Mouse (Mus musculus): ENCODE data around the gene Actl9. TPM values are rescaled to one million over a fixed set of nuclear protein-coding genes. Genes with fewer than 3 reads are reported as not detected.

The Actl9 gene
- not detected in 2 replicates for polyA plus RNA-seq (2011; ENCODE audit: insufficient read depth, insufficient read length, low read depth, missing spikeins)

DNA sequence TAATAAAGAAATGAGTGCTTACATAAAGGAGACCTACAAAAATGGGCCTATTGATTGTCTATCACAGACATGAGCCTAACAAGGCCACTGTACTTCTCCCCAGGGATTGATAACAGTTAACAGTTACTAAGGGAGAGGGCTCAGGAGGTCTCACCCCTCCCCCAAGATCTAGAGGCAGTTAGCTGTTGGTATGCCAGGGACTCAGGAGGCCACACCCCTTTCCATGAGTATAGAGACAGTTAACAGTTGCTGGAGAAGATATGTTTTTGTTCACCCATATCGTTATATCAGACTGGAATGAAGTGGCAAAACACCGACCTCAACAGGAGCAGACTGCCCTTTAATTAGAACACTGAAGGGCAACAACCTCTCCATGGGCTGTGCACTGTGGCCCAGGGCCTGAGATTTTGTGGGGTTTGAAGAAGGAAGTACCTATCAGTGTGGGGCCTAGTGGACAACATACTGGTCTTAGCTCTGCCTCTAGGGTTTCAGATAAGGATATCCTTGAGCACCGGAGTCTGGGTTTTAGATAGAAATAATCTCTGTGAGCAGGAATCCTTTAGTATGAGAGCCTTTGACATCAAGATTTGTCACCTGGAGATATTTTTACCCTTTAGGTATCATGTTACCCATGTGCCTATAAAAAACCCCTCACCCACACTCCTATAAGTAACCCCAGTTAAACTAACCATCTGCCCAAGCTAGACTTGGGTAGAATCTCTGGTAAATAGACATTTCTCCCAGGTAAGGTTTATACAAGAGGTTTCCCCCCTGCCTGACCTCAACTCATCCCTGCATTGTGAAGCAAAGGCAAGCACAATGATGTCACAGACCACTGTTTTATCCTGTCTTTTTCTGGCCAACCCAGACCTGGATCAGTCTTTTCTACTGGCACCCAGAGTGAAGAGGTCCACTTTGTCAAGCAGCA lies at the start of gene Actl9:
Gene Actl9 (plus strand): TSS at position 878 of the 928 bp plus-strand sequence.
- no peaks in the 10 kb centered on the region for H3K27me3 ChIP-seq (ENCODE audit: control insufficient read depth, insufficient read depth, low read length, poor library complexity, severe bottlenecking)
- no peaks in the 10 kb centered on the region for H3K36me3 ChIP-seq (ENCODE audit: control insufficient read depth, insufficient read depth, low read length, poor library complexity, severe bottlenecking)

GRCm38 (mm10) chr17:33385705-33386104 lies 47.0 kb upstream of the Actl9 start:
- Histone ChIP-seq H3K36me3 (ENCODE audit: control insufficient read depth, insufficient read depth, low read length, poor library complexity, severe bottlenecking) (peaks cover 24% of the 10 kb centered on the region), H3K27me3 (ENCODE audit: control insufficient read depth, insufficient read depth, low read length, poor library complexity, severe bottlenecking) (no peaks in the 10 kb centered on the region), H3K4me3 (ENCODE audit: low read depth, low read length) (no peak overlapping the region), H3K9ac (ENCODE audit: low read depth, poor library complexity, severe bottlenecking) (no peak overlapping the region), H3K9me3 (replicated peaks; ENCODE audit: control insufficient read depth, insufficient read depth, low read length, poor library complexity, severe bottlenecking) (no peaks in the 10 kb centered on the region), H3K4me1 (ENCODE audit: control insufficient read depth, insufficient read depth, low read length) (no peaks in the 10 kb centered on the region), H3K27ac (ENCODE audit: insufficient read depth, low read length) (no peak overlapping the region)
- TF ChIP-seq CTCF (IDR thresholded peaks at IDR 0.05; ENCODE audit: low read depth, low read length) (no peak), POLR2A (IDR thresholded peaks at IDR 0.05; ENCODE audit: insufficient read depth, low read length) (no peak), EP300 (IDR thresholded peaks at IDR 0.05; ENCODE audit: insufficient read depth, low read depth, low read length) (no peak)

More for the DNA sequence above, at the start of gene Actl9:
- H3K4me3 ChIP-seq (ENCODE audit: low read depth, low read length), result no peak within 1 kb of the TSS
- no peaks in the 10 kb centered on the region for H3K4me1 ChIP-seq (ENCODE audit: control insufficient read depth, insufficient read depth, low read length)
- H3K9ac ChIP-seq (ENCODE audit: low read depth, poor library complexity, severe bottlenecking), result no peak within 1 kb of the TSS
- no peak for TF ChIP-seq POLR2A (IDR thresholded peaks at IDR 0.05; ENCODE audit: insufficient read depth, low read length)
- TF ChIP-seq CTCF (IDR thresholded peaks at IDR 0.05; ENCODE audit: low read depth, low read length), result no peak
- TF ChIP-seq EP300 (IDR thresholded peaks at IDR 0.05; ENCODE audit: insufficient read depth, low read depth, low read length), result no peak
- H3K9me3 ChIP-seq (replicated peaks; ENCODE audit: control insufficient read depth, insufficient read depth, low read length, poor library complexity, severe bottlenecking), result no peaks in the 10 kb centered on the region
- H3K27ac ChIP-seq (ENCODE audit: insufficient read depth, low read length), result no peak within 1 kb of the TSS

DNA sequence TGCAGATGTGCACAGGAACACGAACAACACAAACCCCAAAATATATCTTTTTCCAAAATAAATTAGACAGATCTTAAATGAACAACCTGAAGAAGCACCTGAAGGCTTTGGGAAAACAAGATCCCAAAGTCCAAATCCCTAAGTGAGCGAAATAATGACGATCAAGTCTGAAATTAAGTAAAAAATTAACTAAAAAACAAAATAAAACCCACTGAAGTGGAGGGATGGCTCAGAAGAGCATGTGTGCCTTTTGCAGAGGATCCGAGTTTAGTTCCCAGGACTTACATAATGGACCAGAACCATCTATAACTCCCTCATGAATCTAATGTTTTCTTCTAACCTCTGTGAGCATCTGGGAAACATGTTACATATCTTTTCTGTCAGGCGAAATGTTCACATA lies 40.4 kb upstream of the Actl9 start:
- H3K9ac ChIP-seq (ENCODE audit: low read depth, poor library complexity, severe bottlenecking), result no peak overlapping the region
- no peaks in the 10 kb centered on the region for H3K9me3 ChIP-seq (replicated peaks; ENCODE audit: control insufficient read depth, insufficient read depth, low read length, poor library complexity, severe bottlenecking)
- no peaks in the 10 kb centered on the region for H3K4me1 ChIP-seq (ENCODE audit: control insufficient read depth, insufficient read depth, low read length)
- H3K27me3 ChIP-seq (ENCODE audit: control insufficient read depth, insufficient read depth, low read length, poor library complexity, severe bottlenecking), result no peaks in the 10 kb centered on the region
- H3K36me3 ChIP-seq (ENCODE audit: control insufficient read depth, insufficient read depth, low read length, poor library complexity, severe bottlenecking), result no peaks in the 10 kb centered on the region
- H3K27ac ChIP-seq (ENCODE audit: insufficient read depth, low read length), result no peak overlapping the region
- no peak overlapping the region for H3K4me3 ChIP-seq (ENCODE audit: low read depth, low read length)
- TF ChIP-seq POLR2A (IDR thresholded peaks at IDR 0.05; ENCODE audit: insufficient read depth, low read length) (no peak), EP300 (IDR thresholded peaks at IDR 0.05; ENCODE audit: insufficient read depth, low read depth, low read length) (no peak), CTCF (IDR thresholded peaks at IDR 0.05; ENCODE audit: low read depth, low read length) (no peak)

- TF ChIP-seq POLR2A (IDR thresholded peaks at IDR 0.05; ENCODE audit: insufficient read depth, low read length) (no peak), EP300 (IDR thresholded peaks at IDR 0.05; ENCODE audit: insufficient read depth, low read depth, low read length) (no peak), CTCF (IDR thresholded peaks at IDR 0.05; ENCODE audit: low read depth, low read length) (no peak)
- Histone ChIP-seq H3K9me3 (replicated peaks; ENCODE audit: control insufficient read depth, insufficient read depth, low read length, poor library complexity, severe bottlenecking) (no peaks in the 10 kb centered on the region), H3K4me1 (ENCODE audit: control insufficient read depth, insufficient read depth, low read length) (no peaks in the 10 kb centered on the region), H3K9ac (ENCODE audit: low read depth, poor library complexity, severe bottlenecking) (peak within 1 kb of the TSS; percentile 44), H3K36me3 (ENCODE audit: control insufficient read depth, insufficient read depth, low read length, poor library complexity, severe bottlenecking) (no peaks in the 10 kb centered on the region), H3K27me3 (ENCODE audit: control insufficient read depth, insufficient read depth, low read length, poor library complexity, severe bottlenecking) (no peaks in the 10 kb centered on the region), H3K4me3 (ENCODE audit: low read depth, low read length) (peak within 1 kb of the TSS; percentile 93), H3K27ac (ENCODE audit: insufficient read depth, low read length) (no peak within 1 kb of the TSS)
Observed at GRCm38 (mm10) chr17:33394182-33395034, 38.3 kb upstream of the Actl9 start, which contains the start of gene Zfp101. Gene Zfp101, minus strand, starts transcription at chr17:33394641.

GRCm38 (mm10) chr17:33439148-33439547 lies 6.5 kb downstream of the Actl9 start:
- Histone ChIP-seq H3K9ac (ENCODE audit: low read depth, poor library complexity, severe bottlenecking) (no peak overlapping the region), H3K27ac (ENCODE audit: insufficient read depth, low read length) (no peak overlapping the region), H3K36me3 (ENCODE audit: control insufficient read depth, insufficient read depth, low read length, poor library complexity, severe bottlenecking) (no peaks in the 10 kb centered on the region), H3K9me3 (replicated peaks; ENCODE audit: control insufficient read depth, insufficient read depth, low read length, poor library complexity, severe bottlenecking) (no peaks in the 10 kb centered on the region), H3K4me1 (ENCODE audit: control insufficient read depth, insufficient read depth, low read length) (no peaks in the 10 kb centered on the region), H3K27me3 (ENCODE audit: control insufficient read depth, insufficient read depth, low read length, poor library complexity, severe bottlenecking) (no peaks in the 10 kb centered on the region), H3K4me3 (ENCODE audit: low read depth, low read length) (no peak overlapping the region)
- TF ChIP-seq EP300 (IDR thresholded peaks at IDR 0.05; ENCODE audit: insufficient read depth, low read depth, low read length), result no peak
- no peak for TF ChIP-seq CTCF (IDR thresholded peaks at IDR 0.05; ENCODE audit: low read depth, low read length)
- no peak for TF ChIP-seq POLR2A (IDR thresholded peaks at IDR 0.05; ENCODE audit: insufficient read depth, low read length)

Measured in ES-Bruce4 (cell line).